Mouse (Mus musculus): ENCODE data around the gene Slc9a9. TPM values are rescaled to one million over a fixed set of nuclear protein-coding genes. Genes with fewer than 3 reads are reported as not detected.

Gene Slc9a9
- polyA plus RNA-seq, 1 experiment = 0.69 TPM

DNA sequence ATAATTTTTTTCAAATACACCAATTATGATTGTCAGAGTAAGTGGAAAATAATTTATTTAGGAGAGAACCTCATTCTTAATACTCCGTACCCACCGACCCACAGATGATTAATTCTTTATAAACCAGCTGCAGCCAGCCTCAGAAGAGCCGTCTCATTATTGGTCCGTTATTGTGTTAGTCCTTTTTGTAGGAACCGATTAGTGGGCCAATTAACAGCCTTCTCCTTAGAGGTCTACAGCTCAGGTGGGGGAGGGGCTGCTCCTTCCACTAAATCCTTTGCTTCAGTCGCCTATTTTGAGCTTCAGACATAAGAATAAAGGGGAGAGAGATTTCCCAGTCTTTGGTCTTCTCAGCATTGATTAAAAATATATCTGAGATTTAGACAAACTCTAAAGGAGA lies 98.4 kb downstream of the Slc9a9 start:
- Histone ChIP-seq H3K4me3 (ENCODE audit: control insufficient read depth, low read depth, low read length) (no peak overlapping the region), H3K27ac (ENCODE audit: control insufficient read depth, insufficient read depth, low read depth, low read length) (no peak overlapping the region), H3K4me1 (ENCODE audit: control insufficient read depth, insufficient read depth, low read length) (no peaks in the 10 kb centered on the region), H3K36me3 (ENCODE audit: control insufficient read depth, insufficient read depth, low read length) (no peaks in the 10 kb centered on the region), H3K27me3 (ENCODE audit: control insufficient read depth, insufficient read depth, low read length) (no peaks in the 10 kb centered on the region)
- no peak for TF ChIP-seq POLR2A (IDR thresholded peaks at IDR 0.05; ENCODE audit: control insufficient read depth, low read depth, low read length)
- no peak for TF ChIP-seq CTCF (IDR thresholded peaks at IDR 0.05; ENCODE audit: control insufficient read depth, insufficient read depth, insufficient replicate concordance, low read depth, low read length)

DNA sequence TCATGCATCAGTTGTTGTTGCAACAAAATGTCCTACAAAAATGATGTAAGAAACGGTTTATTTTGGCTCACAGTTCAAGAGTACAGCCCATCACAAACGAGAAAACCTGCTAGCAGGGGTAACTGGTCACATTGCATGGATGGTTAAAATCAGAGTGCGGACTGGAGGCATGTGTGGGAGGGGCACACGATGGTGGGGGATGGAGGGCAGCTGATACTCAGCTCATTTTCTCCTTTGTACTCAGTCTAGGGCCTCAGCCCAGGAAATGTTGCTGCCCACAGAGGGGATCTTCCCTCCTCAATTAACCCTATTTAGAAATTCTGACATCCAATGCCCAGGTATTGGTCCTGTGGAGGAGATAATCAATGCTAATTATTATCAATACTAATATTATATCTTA lies 98.8 kb downstream of the Slc9a9 start:
- Histone ChIP-seq H3K27me3 (ENCODE audit: control insufficient read depth, insufficient read depth, low read length) (no peaks in the 10 kb centered on the region), H3K27ac (ENCODE audit: control insufficient read depth, insufficient read depth, low read depth, low read length) (no peak overlapping the region), H3K4me3 (ENCODE audit: control insufficient read depth, low read depth, low read length) (no peak overlapping the region), H3K36me3 (ENCODE audit: control insufficient read depth, insufficient read depth, low read length) (no peaks in the 10 kb centered on the region), H3K4me1 (ENCODE audit: control insufficient read depth, insufficient read depth, low read length) (no peaks in the 10 kb centered on the region)
- no peak for TF ChIP-seq POLR2A (IDR thresholded peaks at IDR 0.05; ENCODE audit: control insufficient read depth, low read depth, low read length)

DNA sequence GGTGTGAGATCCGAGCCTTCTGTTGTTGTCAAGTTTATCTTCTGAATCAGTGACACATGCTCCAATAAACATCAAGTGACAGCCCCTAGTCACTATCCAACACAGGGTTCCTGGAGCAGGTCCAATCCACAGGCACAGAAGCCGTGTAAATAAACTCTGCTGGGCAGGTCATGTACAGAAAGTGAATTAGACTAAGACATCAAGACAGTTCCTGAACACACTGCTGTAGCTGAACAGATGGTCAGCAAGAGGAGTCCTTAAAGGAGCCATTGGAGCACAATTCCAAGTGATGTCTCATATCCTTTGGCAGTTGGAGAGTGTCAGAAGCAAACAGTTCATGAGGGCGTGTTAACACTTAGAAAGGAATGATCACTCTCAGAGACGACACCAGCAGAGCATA lies 103.6 kb downstream of the Slc9a9 start:
- H3K27ac ChIP-seq (ENCODE audit: control insufficient read depth, insufficient read depth, low read depth, low read length) = no peak overlapping the region
- H3K4me3 ChIP-seq (ENCODE audit: control insufficient read depth, low read depth, low read length) = no peak overlapping the region
- TF ChIP-seq POLR2A (IDR thresholded peaks at IDR 0.05; ENCODE audit: control insufficient read depth, low read depth, low read length) (no peak), CTCF (IDR thresholded peaks at IDR 0.05; ENCODE audit: control insufficient read depth, insufficient read depth, insufficient replicate concordance, low read depth, low read length) (no peak)
- H3K36me3 ChIP-seq (ENCODE audit: control insufficient read depth, insufficient read depth, low read length) = no peaks in the 10 kb centered on the region
- H3K4me1 ChIP-seq (ENCODE audit: control insufficient read depth, insufficient read depth, low read length) = no peaks in the 10 kb centered on the region
- H3K27me3 ChIP-seq (ENCODE audit: control insufficient read depth, insufficient read depth, low read length) = no peaks in the 10 kb centered on the region

DNA sequence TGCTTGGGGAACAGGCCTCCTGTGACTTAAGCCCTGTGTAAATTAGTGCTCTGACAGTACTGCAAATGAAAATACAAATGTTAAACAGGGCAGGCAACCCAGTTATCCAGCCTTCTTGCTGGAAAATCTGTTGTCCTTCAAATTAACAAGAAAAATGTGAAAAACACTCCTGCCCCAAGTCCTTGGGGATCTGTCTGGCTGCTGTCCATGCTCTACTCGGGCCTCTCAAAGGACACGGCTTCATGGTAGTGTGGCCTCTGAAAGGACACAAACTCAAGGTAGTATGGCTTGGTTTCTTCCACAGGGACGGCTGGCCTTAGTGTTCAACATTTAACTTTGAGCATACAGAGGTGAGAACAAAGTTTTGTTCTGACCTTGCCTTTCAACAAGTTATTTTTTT lies 118.6 kb downstream of the Slc9a9 start:
- H3K27ac ChIP-seq (ENCODE audit: control insufficient read depth, insufficient read depth, low read depth, low read length) = no peak overlapping the region
- H3K4me3 ChIP-seq (ENCODE audit: control insufficient read depth, low read depth, low read length) = no peak overlapping the region
- H3K27me3 ChIP-seq (ENCODE audit: control insufficient read depth, insufficient read depth, low read length) = no peaks in the 10 kb centered on the region
- no peaks in the 10 kb centered on the region for H3K36me3 ChIP-seq (ENCODE audit: control insufficient read depth, insufficient read depth, low read length)
- H3K4me1 ChIP-seq (ENCODE audit: control insufficient read depth, insufficient read depth, low read length) = no peaks in the 10 kb centered on the region
- no peak for TF ChIP-seq POLR2A (IDR thresholded peaks at IDR 0.05; ENCODE audit: control insufficient read depth, low read depth, low read length)

DNA sequence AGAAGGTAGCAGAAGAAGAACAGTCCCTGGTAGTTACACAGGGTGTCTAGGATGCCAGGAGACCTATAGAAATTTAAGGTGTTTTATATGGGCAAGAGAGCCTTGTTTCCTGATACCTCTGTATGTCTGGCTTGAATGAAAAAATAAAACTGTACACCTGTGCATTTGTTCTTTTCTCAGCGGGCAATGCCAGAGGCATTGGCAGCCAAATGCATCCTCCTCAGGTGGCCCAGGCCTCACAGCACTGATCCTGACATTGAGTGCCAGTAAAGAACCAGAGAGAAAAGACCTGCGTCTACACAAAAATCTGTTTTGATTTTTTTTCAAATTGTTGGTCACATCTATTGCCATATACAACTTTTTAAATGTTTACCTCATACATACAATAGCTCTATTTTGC lies 121.3 kb downstream of the Slc9a9 start:
- Histone ChIP-seq H3K27ac (ENCODE audit: control insufficient read depth, insufficient read depth, low read depth, low read length) (no peak overlapping the region), H3K4me1 (ENCODE audit: control insufficient read depth, insufficient read depth, low read length) (no peaks in the 10 kb centered on the region), H3K27me3 (ENCODE audit: control insufficient read depth, insufficient read depth, low read length) (no peaks in the 10 kb centered on the region), H3K36me3 (ENCODE audit: control insufficient read depth, insufficient read depth, low read length) (no peaks in the 10 kb centered on the region), H3K4me3 (ENCODE audit: control insufficient read depth, low read depth, low read length) (no peak overlapping the region)
- TF ChIP-seq CTCF (IDR thresholded peaks at IDR 0.05; ENCODE audit: control insufficient read depth, insufficient read depth, insufficient replicate concordance, low read depth, low read length) (no peak), POLR2A (IDR thresholded peaks at IDR 0.05; ENCODE audit: control insufficient read depth, low read depth, low read length) (no peak)

DNA sequence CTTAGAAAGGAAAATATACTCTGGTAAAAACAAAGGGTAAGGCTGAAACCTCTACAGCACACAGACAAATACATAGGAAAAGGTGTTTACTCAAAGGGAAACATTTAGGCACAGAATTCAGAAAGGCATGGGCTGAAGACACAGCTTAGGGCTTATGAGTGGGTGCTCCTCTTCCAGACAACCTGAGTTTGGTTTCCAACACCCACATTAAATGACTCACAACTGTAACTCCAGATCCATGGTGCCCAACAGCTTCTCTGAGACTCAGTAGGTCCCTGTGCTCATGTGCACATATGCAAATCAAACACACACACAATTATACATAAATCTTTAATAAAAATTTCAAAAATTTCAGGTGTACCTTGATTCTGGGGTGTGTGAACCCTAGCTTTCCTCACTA lies 133.4 kb downstream of the Slc9a9 start:
- H3K27me3 ChIP-seq (ENCODE audit: control insufficient read depth, insufficient read depth, low read length) = no peaks in the 10 kb centered on the region
- H3K36me3 ChIP-seq (ENCODE audit: control insufficient read depth, insufficient read depth, low read length) = no peaks in the 10 kb centered on the region
- no peak overlapping the region for H3K27ac ChIP-seq (ENCODE audit: control insufficient read depth, insufficient read depth, low read depth, low read length)
- H3K4me1 ChIP-seq (ENCODE audit: control insufficient read depth, insufficient read depth, low read length) = no peaks in the 10 kb centered on the region
- TF ChIP-seq CTCF (IDR thresholded peaks at IDR 0.05; ENCODE audit: control insufficient read depth, insufficient read depth, insufficient replicate concordance, low read depth, low read length) (no peak), POLR2A (IDR thresholded peaks at IDR 0.05; ENCODE audit: control insufficient read depth, low read depth, low read length) (no peak)
- no peak overlapping the region for H3K4me3 ChIP-seq (ENCODE audit: control insufficient read depth, low read depth, low read length)

DNA sequence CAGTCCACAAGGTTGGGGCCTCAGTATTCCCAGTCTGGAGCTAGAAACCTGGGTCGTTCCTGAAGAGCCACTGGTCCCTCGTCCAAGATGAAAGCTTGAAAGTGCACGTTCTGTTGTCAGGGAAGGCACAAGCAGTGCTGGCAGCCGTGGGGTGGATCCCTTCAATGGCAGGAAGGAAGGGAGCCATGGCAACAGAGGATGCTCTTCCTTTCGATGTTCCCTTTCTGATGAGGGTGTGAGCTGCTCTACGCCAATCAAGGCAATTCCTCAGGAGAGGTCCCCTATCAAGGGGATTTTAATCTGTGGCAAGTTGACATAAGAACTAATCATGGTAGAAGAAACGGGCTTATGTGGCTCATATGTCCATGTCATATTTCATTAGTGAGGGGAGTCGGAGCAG lies 135.8 kb downstream of the Slc9a9 start:
- Histone ChIP-seq H3K36me3 (ENCODE audit: control insufficient read depth, insufficient read depth, low read length) (no peaks in the 10 kb centered on the region), H3K27ac (ENCODE audit: control insufficient read depth, insufficient read depth, low read depth, low read length) (no peak overlapping the region), H3K4me1 (ENCODE audit: control insufficient read depth, insufficient read depth, low read length) (no peaks in the 10 kb centered on the region), H3K4me3 (ENCODE audit: control insufficient read depth, low read depth, low read length) (no peak overlapping the region), H3K27me3 (ENCODE audit: control insufficient read depth, insufficient read depth, low read length) (no peaks in the 10 kb centered on the region)
- no peak for TF ChIP-seq POLR2A (IDR thresholded peaks at IDR 0.05; ENCODE audit: control insufficient read depth, low read depth, low read length)
- TF ChIP-seq CTCF (IDR thresholded peaks at IDR 0.05; ENCODE audit: control insufficient read depth, insufficient read depth, insufficient replicate concordance, low read depth, low read length) = no peak

DNA sequence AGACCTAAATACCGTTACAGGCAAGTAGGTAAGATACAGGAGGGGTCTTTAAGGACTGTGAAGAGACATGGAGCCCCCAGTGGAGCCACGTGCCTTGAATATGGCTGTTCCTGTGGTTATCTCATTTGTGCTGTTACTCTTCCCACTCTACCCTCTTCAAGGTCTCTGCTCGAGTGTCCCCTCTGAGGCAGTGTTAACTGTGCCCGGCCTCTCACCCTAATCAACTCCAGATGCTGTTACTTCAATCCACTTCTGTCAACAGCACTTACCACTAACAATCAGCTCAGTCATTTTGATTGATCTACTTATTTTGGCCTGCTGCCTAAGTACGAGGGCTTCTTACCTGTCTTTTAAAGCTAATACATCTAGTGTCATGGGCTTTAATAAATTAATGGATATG lies 145.8 kb downstream of the Slc9a9 start:
- H3K36me3 ChIP-seq (ENCODE audit: control insufficient read depth, insufficient read depth, low read length) = no peaks in the 10 kb centered on the region
- no peaks in the 10 kb centered on the region for H3K27me3 ChIP-seq (ENCODE audit: control insufficient read depth, insufficient read depth, low read length)
- H3K27ac ChIP-seq (ENCODE audit: control insufficient read depth, insufficient read depth, low read depth, low read length) = no peak overlapping the region
- H3K4me3 ChIP-seq (ENCODE audit: control insufficient read depth, low read depth, low read length) = no peak overlapping the region
- TF ChIP-seq CTCF (IDR thresholded peaks at IDR 0.05; ENCODE audit: control insufficient read depth, insufficient read depth, insufficient replicate concordance, low read depth, low read length) = no peak
- H3K4me1 ChIP-seq (ENCODE audit: control insufficient read depth, insufficient read depth, low read length) = no peaks in the 10 kb centered on the region
